Mouse (Mus musculus) cerebellum, adult 18-20 months (tissue): ENCODE data around the gene Ctss.
"Not testable (repeated sequence)": the region's sequence is repeated elsewhere in the genome, so short reads cannot be mapped to it uniquely, and the experiment has no call there.

Experiments used
- DNase-seq, 2 experiments: peaks; one replicate each; pipeline ENCODE4 v3.0.0; 2021

Ctss gene

DNA sequence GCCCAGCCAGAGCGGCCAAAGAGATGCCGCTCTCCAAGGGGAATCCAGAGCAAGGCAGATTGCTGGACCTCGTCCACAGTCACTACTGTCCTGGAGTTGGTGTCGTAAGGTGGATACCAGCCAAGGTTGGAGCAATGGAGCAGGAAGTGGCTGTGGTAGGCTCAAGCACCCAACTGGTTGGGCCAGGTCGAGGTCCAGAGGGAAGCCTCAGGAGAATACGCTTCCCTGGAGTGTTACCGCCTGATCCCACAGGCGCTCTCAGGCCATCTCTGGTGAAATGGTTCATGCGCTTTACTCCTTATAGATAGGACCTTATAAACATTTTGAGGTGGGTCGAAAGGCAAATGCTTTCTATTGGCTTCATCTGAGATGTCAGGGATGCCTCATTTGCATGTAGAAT, 12.3 kb downstream of the Ctss start:
- no peak for DNase-seq

DNA sequence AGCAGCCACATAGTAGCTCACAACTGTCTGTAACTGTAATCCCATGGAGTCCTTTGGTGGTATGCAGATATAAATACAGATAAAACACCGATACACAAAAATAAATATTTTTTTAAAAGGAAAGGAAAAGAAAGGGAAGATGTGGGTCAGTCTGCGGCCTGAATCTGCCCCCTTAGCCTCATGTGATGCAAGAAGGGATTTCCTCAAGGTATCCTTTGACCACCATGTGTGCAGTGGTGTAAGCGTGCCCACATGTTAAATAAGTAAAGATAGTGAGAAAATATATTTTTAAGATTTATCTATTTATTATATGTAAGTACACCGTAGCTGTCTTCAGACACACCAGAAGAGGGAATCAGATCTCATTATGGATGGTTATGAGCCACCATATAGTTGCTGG, 13.3 kb downstream of the Ctss start:
- no peak for DNase-seq

DNA sequence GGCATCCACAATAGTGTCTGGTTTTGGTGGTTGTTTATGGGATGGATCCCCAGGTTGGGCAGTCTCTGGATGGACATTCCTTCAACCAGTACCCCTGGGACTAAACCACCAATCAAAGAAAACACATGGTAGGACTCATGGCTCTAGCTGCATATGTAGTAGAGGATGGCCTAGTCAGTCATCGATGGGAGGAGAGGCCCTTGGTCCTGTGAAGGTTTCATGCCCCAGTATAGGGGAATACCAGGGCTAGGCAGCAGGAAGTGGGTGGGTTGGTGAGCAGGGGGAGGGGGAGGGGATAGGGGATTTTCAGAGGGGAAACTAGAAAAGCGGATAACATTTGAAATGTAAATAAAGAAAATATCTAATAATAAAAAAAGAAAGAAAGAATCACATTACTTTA, 14.6 kb downstream of the Ctss start:
- not testable (repeated sequence) for DNase-seq

DNA sequence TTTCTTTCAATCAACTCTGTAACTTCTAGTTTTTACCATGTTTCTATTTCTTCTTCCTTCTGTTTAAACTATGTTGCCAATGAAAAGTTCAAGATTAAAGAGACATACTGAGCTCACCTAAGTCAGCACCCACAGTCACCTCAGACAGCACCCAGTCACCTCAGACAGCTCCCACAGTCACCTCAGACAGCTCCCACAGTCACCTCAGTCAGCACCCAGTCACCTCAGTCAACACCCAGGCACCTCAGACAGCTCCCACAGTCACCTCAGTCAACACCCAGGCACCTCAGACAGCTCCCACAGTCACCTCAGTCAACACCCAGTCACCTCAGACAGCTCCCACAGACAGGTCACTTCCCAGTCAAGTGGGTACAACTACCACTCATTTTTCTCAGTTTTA, 15.6 kb downstream of the Ctss start:
- DNase-seq: no peak

DNA sequence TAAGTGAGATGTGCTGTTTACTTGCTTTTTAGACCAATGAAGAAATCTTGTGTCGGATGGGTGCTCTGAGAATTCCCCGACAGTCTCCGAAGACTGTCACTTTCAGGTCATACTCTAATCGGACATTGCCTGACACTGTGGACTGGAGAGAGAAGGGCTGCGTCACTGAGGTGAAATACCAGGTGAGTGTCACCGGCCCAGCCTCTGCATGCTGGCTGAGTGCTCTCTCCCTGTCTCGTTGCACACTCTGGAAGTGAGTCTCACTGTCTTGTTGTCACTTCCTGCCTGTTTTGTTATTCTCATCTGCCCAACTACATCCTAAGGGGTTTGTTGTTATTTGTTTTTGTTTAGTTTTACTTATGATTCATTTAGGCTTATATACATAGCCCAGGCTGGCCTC, 16.4 kb downstream of the Ctss start:
- DNase-seq: no peak

DNA sequence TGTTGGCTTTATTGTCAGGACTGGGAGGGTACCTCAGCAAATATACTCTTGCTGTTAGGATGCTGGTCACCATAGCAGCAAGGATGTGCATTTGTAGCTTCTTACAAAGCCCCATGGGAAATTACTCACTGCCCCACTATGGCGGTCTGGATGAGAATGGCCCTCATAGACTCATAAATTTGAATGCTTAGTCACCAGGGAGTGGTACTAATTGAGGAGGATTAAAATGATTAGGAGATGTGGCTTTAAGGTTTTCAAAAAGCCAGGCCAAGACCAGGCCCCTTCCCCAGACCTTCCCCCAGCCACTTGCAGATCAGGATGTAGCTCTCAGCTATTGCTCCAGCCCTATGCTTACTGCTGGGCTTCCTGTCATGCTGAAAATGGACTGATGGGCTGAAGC, 23.6 kb downstream of the Ctss start:
- DNase-seq: no peak

DNA sequence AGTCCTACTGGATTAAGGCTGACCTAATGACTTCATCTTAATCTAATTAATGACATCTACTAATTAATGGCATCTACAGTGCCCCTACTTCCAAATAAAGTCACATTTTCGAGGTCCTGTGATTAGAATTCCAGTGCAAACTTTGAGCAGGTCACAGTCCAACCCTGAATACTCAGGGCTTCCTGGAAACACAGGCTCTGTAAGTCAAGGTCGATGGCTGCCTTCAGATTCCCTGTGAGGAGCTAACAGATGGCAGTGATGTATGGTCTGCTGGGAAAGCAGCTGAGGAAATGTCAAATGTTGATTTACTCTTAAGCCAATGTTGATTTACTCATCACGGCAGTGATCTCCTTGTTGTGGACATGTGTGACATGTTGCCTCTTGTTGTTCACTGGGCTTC, 27.4 kb downstream of the Ctss start:
- DNase-seq: no peak

DNA sequence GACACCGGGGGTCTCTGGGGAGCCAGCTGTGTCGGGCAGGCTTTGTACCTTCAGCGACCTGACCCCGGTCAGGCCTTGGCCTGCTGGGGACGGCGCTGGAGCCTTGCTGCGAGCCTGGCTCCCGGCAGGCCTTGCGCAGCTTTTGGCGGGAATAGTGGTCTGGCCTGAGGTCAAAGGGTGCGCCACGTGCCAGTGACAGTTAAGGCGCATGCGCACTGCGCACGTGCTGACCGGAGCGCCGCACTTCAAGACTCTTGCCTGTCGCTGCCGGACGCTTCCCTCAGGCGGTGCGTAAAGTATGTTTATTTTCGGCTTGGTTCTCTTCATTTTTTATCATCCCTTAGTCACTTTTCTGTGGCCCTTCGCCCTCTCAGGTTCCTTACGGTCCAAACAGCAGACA, 32.9 kb downstream of the Ctss start, which contains the start of gene Hormad1:
Gene Hormad1, plus strand, starts transcription at position 241 of the 400 bp plus-strand sequence.
- no peak for DNase-seq

DNA sequence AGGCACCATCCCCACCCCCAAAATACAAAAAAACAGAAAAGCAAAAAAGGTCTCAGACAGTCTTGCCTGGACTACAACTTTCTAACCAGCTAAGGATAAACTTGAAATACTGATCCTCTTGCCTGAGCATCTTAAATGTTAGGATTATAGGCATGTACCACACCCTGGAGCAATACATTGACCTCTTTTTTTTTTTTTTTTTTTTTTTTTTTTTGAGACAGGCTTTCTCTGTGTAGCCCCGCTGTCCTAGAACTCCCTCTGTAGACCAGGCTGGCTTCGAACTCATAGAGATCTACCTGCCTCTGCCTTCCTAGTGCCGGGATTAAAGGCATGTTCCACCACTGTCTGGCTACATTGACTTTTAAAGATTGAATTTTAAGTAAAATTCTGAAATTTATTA, 34.2 kb downstream of the Ctss start:
- no peak for DNase-seq

DNA sequence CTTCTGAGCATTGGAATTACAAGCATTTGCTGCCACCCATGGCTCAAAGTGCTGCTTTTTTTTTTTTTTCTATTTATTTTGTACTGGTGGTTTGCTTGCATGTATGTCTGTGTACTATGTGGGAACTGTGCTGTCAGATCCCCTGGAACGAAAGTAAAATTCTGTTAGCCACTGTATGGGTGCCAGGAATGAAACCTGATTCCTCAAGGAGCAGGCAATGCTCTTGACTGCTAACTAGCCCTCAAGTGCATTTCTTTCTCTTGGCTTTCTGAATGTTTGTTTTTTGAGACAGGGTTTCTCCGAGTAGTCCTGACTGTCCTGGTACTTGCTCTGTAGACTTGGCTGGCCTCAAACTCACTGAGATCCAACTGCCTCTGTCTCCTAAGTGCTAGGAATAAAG, 35.2 kb downstream of the Ctss start:
- DNase-seq: no peak

DNA sequence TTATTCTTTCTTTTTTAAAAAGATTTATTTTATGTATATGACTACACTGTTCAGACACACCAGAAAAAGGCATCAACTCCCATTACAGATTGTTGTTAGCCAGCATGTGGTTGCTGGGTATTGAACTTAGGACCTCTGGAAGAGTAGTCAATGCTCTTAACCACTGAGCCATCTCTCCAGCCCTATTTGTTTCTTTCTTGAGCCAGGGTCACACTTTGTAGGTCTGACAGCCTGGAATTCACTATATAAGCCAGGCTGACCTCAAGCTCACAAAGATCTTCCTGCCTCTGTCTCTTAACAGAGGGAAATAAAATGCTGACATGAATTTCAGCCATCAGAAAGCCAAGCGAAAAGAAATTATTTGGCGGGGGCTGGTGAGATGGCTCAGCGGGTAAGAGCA, 43.0 kb downstream of the Ctss start:
- DNase-seq: no peak

DNA sequence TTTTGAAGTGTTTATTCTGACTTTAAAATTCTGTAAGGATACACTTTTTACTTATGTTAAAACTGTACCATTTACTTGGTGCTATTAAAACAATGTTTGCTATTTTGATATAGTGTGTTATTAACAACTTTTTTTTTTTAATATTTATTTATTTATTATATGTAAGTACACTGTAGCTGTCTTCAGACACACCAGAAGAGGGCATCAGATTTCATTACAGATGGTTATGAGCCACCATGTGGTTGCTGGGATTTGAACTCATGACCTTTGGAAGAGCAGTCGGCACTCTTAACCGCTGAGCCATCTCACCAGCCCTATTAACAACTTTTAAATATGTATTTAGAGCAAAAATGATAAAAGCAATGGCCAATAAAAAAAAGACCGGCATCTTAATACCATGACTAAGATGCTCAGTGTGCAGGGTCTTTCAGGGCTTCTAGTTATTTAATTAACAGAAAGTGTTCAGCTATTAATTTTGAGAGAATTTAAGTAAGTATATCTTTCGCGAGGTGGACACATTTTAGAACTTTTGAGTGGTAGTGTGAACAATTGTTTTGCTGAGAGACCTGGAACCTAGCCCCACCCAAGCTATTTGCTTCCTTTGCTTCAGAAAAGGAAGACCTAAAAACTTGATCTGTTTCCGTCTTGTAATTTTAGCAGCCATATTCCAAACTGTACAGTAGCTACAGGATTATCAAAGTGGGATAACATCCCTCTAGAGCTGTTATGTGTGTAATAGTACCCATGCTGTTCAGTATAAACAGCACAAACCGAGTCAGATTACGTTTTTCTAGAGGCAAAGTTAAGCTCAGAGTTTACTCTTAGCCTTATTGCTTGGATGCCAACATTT, 61.4 kb downstream of the Ctss start:
- DNase-seq: no peak

DNA sequence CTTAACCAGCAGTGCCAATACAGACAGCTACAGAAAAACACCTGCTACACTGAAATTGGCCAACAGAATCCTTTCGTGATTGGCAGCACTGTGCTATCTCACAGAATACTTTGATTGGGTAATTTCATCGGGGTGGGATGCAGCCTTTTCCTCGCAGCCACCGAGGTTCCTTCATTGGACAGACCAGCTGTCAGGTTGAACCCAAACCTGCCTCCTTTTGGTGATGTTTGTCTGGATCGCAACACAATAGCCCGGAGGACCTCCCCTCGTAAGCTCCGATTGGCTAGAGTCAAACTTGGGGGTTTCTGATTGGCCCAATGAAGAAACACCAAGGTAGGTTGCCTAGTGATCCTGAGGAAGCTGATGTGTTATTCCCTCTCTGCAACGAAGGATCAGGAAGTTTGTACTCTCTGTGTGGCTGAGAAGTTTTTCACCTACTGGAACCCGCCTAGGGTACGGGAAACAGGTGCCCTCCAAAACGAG, 62.1 kb downstream of the Ctss start, which contains the start of gene Golph3l:
Gene Golph3l, plus strand, starts transcription at position 331 of the 483 bp plus-strand sequence.
- peak; percentile 92 to 98 for DNase-seq

DNA sequence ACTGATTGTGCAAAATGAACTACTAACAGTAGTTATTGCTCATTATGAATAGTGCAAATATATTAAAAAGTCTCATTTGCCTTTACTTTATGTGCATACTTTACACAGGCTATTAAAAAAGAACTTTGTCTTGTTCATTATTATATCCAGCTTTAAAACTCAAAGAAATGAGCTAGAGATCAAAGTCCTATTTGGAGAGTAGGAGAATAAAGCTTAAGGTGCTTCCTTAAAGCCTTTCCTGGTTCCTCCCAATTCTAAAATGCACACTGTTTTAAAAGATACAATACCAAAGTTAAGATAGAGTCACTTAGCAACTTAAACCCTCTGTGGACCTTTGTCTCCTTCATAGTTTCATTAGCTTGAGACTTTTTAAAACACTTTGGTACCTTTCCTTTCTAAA, 72.1 kb downstream of the Ctss start:
- no peak for DNase-seq

DNA sequence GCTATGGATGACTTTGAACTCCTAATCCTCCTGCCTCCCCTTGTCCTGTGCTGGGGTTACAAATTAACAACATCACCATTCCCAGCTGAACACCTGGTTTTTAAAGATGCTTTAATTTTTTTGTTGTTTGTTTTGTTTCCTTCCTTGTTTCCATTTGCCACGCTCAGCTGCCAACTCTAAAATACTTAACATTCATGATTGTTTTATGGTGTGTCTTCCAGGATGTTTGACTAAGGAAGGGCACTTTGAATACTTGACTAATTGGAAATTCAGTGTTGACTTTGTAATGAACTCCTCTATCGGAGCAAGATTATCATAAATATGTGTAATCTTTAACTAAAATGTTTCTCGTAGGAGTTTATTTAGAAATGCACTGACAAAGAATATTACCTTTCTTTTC, 74.7 kb downstream of the Ctss start:
- no peak for DNase-seq
